Mouse (Mus musculus): ENCODE data around the gene Chd6.

Chd6 gene

DNA sequence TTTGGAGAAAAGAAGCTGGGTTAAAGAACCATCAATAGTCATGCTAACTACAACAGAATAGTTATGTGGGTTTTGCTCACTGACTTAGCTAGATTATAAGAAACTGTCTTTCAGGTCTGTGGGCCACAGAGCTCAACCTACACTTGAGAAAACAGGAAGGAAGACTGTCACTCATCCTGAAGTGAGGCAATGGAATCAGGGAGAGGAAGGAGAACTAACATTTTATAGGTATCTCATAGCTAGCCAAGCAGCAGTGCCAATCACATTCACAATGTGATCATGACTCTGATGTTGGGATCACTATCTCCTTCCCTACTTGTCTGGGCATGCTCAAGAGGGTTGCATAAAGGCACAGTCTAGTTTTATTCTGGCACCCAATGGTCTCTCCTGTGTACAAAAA, 121.4 kb downstream of the Chd6 start:
- DNase-seq (ENCODE audit: low read depth, low spot score) = no peak

DNA sequence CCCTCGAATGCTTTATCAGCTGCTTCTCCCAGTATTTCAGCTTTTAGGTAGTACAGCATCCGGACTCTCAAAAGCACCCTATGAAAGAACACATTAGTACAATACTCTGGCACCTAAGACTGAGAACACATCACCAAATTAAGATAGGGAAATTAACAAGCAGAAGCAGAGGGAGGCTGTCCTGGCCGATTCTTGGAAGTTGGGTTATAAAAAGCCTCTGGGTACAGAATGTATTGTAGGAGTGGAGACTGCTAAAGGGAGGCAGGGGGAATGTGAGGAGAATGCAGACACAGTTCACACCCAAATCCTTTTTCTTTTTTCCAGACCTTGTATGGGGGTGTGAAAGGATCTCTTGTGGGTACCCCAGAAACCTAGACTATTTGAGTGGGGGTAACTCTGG, 126.2 kb downstream of the Chd6 start:
- DNase-seq (ENCODE audit: low read depth, low spot score) = no peak

- no peak for DNase-seq (ENCODE audit: low read depth, low spot score)
These were observed 127.1 kb downstream of the Chd6 start for GRCm38 (mm10) chr2:160981791-160982190.

DNA sequence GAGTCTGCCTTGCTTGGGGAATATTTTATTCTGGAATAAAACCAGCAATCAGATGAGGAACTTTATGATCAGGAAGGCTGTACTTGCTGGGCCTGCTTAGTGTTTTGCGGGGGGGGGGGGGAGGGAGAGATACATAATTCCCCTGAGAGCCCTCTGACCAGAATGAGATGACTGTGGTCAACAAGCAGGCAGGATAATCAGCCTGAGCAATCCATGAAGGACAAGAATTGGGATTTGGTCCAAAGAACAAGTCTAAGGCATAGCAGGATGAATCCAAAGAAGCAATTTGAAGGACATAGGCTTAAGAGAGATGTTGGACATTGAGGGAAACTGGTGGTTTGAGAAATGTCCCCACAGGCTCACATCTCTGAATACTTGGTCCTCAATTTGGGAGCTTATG, 130.2 kb downstream of the Chd6 start:
- no peak for DNase-seq (ENCODE audit: low read depth, low spot score)

GRCm38 (mm10) chr2:160977248-160977647, 131.6 kb downstream of the Chd6 start:
- no peak for DNase-seq (ENCODE audit: low read depth, low spot score)

- DNase-seq (ENCODE audit: low read depth, low spot score) = no peak
These were observed 135.1 kb downstream of the Chd6 start for GRCm38 (mm10) chr2:160973648-160974215.

DNA sequence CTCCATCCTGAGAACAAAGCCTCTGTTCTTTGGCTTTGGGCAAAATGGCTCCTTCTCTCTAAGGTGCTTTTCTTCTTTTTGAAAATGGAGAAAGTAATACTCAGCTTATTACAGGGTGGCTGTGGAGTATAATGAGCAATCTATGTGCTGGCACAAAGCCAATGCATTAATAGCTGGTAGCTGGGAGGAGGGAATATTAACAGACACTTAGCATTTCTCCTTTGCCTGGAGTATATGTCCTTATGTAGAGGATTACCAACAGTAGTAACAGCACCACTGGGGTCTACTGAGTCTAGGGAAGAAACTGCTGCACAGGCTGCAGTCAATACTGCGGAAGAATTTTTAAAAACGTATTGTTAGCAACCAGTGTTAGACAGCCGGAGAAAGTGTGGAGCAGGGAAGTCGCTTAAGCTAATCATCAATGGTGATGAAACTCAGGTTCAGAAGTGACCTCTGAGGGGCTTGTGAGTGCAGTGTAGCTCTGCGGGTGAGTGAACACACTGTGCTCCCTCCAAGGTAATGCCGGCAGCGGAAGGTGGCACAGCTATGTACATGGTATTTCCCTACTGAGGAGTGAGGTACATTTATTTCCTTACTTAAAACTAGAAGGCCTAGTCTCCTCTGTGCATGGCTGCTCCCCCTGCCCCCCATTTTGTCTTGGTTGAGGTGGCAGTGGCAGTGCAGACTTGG, 136.6 kb downstream of the Chd6 start:
- DNase-seq (ENCODE audit: low read depth, low spot score) = no peak

DNA sequence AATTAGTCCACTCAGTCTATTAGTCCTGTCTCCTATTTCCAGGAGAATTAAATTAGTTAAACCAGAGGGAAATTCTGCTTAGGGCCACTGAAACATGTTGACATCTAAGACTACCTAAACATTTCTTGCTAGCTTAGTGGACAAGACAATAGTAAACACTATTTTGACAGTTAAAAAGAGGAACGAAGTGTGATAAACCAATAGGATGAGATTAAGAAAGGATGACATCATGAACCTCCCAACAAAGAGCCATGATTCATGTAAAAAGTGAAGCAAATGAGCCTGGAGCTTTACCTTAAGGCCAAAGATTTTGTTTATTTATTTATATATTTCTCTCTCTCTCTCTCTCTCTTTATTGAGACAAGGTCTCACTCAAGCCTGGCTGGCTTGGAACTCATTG, 146.7 kb downstream of the Chd6 start:
- DNase-seq (ENCODE audit: low read depth, low spot score) = no peak

DNA sequence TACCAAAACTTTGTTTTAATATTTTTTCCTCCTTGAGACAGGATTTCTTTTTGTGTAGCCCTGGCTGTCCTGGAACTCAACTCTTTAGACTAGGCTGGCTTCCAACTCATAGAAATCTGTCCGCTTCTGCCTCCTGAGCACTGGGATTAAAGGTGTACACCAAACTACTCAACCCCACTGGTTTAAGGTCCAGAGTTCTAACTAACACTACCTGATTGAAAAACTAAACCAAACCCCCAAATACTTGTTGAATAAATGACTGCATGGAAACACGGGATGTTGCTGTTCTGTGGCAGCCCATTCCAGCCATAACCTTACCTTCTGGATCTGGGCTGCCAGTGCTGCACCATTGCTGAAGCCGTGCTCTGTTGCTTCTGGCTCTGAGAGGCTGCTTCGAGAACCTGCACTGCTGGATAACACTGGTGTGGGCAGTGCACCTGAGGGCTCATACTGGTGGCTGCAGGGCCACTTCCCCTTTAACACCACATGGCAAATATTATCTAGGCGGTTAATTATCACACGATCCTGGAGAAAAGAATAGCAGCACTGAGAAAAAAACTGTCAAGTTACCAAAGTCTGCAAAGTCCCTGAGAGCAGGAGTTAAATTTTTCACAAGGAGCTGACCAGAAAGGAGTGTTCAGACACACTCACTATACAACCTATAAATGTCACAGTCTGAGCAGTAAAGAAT, 147.8 kb downstream of the Chd6 start:
- no peak for DNase-seq (ENCODE audit: low read depth, low spot score)

DNA sequence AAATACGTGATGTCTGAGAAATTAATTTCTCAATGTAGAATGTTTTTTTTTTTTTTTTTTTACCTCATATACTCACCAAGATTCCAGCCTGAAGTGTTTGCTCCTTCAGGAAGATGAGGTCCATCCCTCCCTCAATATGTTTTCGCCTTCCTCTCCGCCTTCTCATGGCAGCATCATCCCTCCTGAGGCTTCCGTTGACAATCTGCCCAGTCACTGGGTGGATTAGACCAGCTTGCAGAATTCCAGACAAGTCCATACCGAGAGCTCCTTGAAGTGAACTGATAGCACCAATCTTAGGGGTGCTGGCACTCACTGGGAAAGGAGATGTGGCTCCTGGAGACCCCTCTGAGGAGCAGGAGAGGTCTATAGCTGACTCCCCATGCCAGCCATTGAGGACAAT, 149.0 kb downstream of the Chd6 start:
- DNase-seq (ENCODE audit: low read depth, low spot score) = no peak

GRCm38 (mm10) chr2:160958737-160959136, 150.1 kb downstream of the Chd6 start:
- peak; percentile 33 for DNase-seq (ENCODE audit: low read depth, low spot score)

DNA sequence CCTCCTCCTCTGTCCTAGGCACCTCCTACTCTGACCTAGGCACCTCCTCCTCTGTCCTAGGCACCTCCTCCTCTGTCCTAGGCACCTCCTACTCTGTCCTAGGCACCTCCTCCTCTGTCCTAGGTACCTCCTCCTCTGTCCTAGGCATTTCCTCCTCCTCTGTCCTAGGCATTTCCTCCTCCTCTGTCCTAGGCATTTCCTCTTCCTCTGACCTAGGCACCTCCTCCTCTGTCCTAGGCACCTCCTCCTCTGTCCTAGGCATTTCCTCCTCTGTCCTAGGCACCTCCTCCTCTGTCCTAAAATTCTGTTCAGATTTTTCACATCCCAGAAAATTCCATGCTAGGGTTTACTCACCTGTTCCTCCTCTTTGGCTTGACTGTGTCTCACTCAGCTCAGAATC, 151.1 kb downstream of the Chd6 start:
- peak; percentile 74 for DNase-seq (ENCODE audit: low read depth, low spot score)

DNA sequence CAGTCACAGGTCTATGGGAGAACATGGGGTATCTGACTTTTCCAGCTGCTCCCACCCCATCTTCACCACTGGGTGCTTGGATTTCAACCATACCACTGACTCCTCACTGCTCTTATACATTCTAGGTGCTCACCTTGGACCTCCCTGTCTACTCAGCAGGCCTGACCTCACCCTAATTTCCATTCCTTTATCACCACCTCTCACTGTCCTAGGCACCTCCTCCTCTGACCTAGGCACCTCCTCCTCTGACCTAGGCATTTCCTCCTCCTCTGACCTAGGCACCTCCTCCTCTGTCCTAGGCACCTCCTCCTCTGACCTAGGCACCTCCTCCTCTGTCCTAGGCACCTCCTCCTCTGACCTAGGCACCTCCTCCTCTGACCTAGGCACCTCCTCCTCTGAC, 151.6 kb downstream of the Chd6 start:
- peak; percentile 72 for DNase-seq (ENCODE audit: low read depth, low spot score)

- peak; percentile 19 for DNase-seq (ENCODE audit: low read depth, low spot score)
These were observed 153.5 kb downstream of the Chd6 start for GRCm38 (mm10) chr2:160955331-160955730.

GRCm38 (mm10) chr2:160954541-160954940, 154.3 kb downstream of the Chd6 start:
- DNase-seq (ENCODE audit: low read depth, low spot score) = no peak

DNA sequence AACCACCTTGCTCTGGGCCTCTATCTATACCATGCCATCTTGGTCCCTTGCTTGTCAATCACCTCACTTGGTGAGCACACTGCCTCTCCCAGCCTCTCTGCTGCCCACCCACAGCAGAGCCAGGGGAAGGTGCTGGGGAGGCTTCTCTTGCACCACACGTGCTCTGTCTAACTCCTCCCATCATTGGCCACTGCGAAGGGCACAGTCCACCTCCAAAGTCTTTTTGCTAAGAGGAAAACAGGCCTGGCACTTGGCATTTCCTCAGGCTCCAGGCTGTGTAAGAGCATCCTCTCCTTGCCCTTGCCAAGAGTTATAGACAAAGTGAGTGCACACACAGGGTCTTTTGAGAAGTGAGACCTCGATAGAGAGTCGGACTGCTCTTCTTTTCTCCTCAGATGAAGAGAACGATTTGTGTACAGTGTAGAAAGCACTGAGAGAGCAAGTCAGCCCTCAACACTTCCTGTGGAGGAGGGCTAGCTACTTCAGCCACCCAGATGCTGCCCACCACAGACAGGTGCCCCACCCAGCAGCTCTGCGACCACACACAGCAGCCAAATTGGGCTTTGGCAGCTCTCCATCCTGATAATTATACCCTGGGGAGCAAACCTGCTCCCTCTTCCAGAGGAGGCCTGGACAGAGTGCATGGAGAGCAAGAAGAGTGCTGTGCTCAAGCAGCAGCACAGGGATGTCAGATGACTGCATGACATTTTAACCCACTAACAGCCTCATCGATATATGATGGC, 155.6 kb downstream of the Chd6 start:
- no peak for DNase-seq (ENCODE audit: low read depth, low spot score)

DNA sequence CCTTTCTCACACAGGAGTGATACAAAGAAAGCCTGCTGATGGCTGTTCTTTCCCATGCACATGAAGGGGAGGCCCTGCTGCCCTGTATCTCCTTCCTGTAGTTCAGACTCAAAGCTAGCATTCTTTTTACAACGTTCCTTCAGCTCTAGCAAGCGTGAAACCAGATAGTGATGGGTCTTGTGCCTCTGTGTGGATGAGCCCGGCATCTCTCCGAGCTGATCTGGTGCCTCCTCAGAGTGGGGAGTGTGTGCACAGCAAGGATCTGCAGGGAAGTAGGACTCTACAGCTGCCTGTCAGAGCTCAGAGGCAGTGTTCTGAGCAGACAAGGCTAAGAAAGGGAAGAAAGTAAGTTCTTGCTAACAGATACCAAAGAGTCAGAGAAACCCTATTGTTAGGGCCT, 157.3 kb downstream of the Chd6 start:
- no peak for DNase-seq (ENCODE audit: low read depth, low spot score)

DNA sequence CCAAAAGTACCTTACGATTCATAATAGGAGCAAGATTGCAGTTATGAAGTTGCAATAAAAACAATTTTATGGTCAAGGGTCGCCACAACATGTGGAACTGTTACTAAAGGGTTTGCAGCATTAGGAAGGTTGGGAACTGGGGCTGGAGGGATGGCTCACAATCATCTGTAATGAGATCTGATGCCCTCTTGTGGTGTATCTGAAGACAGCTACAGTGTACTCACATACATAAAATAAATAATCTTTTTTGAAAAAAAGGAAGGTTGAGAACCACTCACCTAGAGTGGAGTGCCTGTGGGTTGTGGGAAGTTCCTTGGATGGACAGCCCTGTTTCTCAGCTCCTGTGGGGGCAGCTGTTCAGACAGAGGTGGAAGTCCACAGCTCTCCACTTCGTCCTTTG, 166.4 kb downstream of the Chd6 start:
- no peak for DNase-seq (ENCODE audit: low read depth, low spot score)

- DNase-seq (ENCODE audit: low read depth, low spot score) = no peak
These were observed 167.8 kb downstream of the Chd6 start for GRCm38 (mm10) chr2:160940930-160941709.

GRCm38 (mm10) chr2:160934451-160934850, 174.4 kb downstream of the Chd6 start:
- no peak for DNase-seq (ENCODE audit: low read depth, low spot score)

GRCm38 (mm10) chr2:160933890-160934289, 175.0 kb downstream of the Chd6 start:
- DNase-seq (ENCODE audit: low read depth, low spot score) = peak; percentile 15

GRCm38 (mm10) chr2:160932981-160933380, 175.9 kb downstream of the Chd6 start:
- DNase-seq (ENCODE audit: low read depth, low spot score) = no peak
